Mouse (Mus musculus) R1 (cell line): ENCODE results near the gene Ttc39b.

Experiments used
- DNase-seq: peaks from one replicate; pipeline ENCODE4 v3.0.0-alpha.2; 2018; ENCODE audit warnings: low read depth, low spot score

The Ttc39b gene

DNA sequence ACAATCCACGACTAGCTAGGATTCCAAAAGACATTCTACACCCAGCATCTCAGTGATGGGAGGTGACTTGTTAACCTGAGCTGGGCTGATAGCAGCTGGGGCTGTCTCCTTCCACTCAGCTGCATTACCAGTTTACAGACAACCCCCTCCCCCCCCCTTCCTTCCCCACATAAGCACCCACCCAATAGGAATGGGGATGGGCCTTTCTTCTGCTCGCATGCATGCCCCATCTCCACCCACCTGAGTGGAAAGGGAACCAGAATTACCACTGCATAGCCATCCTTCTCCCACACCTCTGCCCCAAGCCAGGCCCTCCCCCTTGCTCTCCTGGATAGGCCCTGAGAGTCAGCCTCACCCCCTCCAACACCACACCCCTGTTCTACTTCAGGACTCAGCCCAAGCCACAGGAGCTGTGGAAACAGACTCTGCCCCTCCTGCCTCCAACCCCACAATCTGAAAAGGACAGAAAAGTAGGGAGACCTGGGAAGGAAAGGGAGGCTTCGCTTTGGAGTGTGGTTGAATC is 6.2 kb downstream of the Ttc39b start:
- peak; percentile 90 for DNase-seq

DNA sequence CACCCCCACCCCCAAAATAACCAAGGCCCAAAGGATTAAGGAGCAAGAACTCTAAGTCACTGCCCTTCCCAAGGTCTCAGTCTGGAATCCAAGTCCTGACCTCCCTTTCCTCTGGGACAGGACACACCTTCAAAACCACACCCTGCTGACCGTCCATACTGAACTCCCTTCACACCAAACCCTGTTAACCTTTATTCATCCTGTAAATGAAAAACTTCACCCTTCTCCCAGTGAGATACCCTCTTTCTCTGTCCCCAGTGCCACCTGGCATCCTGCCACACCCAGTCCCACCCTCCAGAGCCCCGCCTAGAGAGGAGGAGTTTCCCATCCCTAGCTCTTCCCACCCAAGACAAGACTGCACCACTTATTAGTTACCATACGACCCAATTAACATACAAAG is 7.3 kb downstream of the Ttc39b start:
- DNase-seq = peak; percentile 91

DNA sequence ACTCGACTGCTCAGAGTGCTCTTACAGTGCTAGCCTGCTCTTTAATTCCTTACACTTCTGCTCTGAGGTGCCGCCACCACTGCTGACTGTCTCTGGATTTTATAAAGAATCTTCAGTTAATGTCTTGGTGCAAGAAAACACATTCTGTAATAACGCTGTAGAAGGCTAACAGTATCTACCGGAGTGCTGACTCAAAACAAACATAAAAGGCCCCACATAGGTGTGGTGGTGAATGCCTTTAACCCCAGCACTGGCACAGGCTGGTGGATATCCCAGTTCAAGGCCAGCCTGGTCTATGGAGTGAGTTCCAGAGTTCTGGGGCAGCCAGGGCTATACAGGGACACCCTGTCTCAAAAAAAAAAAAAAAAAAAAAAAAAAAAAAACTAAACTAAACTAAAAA is 8.1 kb downstream of the Ttc39b start:
- no peak for DNase-seq

DNA sequence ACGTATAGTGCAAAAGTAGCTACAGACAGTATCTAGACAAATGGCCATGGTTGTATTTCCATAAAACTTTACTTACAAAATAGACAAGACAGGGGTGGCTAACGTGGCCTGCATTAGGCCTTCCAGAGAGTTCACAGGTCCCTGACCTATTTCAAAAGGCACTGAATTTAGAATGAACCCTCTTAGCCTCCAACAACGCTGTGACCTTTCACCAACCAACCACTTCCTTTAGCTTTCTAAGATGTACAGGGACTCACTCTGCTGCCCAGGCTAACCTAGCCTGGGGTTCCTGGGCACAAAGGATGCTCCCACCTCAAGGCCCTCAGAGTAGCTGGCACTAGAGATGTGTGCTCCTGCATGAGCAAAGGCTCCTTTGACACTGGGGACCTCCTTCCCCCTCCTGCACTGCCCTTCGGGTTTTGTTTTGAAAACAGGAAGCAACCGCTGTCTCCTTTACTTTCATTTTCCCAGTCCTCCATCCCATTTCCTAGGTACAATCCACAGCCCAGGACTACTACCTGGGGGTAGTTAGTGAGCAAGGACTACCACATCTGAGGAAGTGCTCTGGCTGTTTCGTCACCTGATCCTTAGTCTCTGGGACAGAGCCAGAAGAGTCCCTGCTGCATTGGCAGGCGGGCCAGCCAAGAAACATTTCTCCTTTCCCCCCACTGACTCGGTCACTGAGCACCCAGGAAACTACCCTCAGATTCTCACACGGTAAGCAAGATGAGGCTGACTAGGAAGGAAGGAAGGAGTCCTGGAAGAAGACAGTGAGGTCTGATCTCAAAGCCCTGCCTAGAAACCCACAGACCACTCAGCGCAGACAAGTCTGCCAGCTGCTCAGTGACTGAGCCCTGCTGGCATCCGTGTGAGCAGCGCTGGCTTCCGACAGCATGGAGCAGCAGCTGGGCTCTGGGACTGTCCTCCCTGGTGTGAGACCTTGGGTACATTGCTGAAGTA is 8.9 kb downstream of the Ttc39b start:
- DNase-seq = no peak

DNA sequence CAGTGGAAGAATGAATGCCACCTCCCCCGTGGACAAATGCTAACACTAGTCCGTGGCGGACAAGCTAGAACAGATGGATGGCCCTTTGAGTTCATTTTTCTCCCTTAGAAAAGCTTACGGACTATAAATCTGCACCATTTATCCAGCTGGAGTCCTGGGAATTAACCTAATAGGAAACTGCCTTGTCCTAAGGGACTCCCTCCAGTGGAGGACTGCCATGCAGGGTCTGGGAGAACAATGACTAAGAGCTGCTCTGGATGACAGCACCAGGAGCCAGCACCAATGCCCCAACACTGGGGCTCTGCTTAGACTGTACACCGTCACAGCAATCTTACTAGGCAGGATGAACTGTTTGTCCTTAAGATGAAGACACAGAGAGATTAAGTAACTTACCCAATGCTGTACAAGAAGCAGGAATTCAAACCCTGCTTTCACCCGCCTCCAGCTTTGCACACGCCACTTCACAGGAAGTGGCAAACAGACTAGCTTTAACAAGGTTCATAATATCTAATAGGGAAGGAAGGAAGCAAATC is 9.7 kb downstream of the Ttc39b start:
- DNase-seq = no peak

DNA sequence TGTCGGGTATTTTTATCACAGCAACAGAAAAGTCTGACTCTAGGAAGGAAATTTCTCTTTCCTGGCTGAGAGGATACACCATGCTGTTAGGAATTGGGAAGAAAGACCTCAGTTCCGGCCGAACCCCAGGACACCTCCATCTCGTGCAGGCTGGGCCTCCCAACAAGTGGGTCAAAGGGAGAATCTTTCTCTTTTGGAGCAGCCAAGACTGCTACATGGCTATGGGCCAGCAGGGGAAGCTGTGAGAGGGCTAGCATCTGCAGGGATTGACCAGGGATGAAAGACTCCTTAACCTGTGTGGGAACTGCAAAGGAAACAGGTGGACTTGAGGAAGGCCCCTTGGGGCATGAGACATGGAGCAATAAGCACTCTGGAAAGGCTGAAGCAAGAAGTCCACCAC is 11.7 kb downstream of the Ttc39b start:
- peak; percentile 93 for DNase-seq

DNA sequence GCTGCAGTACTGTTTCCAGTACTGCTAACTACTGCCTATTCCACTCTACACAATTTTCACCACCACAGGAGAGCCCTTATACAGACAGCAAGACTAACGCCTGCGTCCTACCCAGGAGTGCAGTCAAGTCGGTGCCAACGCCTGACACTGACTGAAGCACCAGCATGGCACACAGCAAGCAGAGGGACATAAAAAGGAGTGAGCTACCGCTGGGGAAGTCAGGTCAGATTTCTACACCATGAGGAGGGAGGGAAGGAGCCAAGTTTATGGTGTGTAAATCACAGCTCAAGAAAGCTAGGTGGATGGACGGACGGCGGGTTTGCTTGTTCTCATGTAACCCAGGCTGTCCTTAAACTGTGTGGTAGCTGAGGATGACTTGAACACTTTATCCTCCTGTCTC is 12.6 kb downstream of the Ttc39b start:
- DNase-seq = no peak

DNA sequence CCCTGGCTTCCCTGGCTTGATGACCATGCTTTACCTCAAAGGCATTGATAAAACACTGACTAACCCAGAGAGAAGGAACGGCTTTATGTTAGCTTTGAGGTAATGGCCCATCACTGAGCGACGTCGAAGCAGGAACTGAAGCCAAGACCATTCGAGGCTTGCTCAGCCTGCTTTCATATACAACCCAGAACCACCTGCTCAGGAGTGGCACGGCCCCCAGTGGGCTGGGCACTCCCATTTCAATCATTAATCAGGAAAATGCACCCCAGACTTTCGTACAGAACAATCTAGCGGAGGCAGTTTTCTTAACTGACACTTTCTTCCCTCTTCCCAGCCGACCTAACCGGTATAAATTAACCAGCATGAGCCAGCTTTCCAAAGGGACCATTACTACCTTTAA is 13.1 kb downstream of the Ttc39b start:
- no peak for DNase-seq

DNA sequence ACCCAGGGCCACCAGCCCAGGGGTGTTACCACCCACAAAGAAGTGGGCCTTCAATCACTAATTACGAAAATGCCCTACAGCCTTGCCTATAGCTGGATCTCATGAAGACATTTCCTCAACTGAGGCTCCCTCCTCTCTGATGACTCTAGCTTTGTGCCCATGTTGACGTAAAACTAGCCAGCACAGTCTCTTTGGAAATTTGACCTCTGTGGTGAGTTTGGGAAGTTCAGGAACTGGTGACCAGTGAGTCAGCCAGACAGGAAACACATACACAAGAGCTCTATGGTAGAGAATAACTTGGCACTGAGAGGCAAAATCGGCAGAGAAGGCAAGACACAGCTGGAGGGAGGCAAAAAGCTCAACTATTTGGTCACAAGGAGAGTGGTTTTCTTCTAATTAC is 15.1 kb downstream of the Ttc39b start:
- no peak for DNase-seq

DNA sequence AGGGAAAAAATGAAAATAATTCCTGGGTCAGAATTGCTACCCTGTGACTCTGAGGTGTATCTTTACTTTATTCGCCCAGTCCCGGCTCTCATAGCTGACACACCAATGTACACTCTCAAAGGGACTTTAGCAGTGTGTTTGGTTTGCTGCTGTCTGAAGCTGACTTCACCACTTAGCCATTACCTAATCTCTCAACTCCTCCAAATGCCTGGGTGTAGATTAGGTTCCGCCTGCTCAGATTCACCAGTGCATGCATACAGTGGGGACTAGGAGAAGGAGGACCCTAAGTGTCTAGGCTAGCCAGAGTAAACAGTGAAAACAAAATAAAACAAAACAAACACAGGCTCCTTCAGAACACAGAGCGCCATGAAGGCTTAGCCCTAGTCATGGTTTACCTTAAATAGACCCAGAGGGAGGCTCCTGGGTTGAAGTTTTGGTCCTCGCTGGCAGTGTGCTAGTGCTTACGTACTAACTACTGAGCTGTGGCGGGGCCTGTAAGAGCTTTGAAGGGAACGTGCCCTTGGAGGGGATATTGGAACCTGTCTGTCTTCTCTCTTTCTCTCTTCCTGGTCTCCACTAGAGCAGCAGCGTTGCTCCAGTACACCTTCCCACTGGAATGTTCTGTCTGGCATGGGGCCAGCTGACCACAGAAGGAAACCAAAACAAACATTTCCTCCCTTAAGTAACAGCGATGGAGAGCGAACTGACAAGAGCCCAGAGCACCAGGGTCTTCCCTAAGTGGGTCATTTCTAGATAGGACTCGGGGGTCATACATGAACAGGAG is 16.2 kb downstream of the Ttc39b start:
- no peak for DNase-seq

DNA sequence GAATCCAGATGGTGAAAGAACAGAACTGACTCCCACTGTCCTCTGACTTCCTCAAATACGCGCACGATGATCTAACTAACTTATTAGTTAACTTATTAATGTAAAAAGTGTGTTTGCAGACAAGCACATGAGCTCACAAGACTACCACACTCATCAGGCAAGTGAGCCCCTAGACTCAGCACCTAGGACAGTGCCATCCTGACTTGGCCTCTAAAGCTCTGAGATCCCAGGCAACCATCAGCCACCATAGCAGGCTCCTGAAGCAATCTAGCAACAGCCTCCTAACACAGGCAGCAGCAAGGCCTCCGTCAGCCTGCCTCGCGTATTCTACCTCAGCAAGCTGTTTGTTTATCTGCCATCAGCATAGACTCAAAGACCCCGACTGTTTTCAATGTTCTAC is 17.2 kb downstream of the Ttc39b start:
- DNase-seq = peak; percentile 77

DNA sequence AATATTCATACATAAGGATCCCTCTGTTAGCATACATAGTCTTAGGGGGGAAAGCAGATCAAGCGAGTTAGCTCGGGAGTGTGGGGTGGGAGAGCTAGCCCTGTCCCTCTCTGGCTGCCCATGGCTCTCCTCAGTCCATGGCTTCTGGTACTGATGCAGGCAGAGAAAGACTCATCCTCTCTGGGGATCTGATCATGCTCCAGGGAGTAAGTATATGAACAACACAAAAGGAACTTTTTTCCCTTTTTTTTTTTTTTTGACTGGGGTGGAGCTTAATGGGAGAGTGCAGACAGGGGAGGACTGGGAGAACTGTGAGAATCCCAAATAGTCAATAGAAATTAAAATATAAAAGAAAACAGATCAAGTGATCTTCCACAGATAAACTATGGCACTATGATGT is 19.0 kb downstream of the Ttc39b start:
- no peak for DNase-seq

DNA sequence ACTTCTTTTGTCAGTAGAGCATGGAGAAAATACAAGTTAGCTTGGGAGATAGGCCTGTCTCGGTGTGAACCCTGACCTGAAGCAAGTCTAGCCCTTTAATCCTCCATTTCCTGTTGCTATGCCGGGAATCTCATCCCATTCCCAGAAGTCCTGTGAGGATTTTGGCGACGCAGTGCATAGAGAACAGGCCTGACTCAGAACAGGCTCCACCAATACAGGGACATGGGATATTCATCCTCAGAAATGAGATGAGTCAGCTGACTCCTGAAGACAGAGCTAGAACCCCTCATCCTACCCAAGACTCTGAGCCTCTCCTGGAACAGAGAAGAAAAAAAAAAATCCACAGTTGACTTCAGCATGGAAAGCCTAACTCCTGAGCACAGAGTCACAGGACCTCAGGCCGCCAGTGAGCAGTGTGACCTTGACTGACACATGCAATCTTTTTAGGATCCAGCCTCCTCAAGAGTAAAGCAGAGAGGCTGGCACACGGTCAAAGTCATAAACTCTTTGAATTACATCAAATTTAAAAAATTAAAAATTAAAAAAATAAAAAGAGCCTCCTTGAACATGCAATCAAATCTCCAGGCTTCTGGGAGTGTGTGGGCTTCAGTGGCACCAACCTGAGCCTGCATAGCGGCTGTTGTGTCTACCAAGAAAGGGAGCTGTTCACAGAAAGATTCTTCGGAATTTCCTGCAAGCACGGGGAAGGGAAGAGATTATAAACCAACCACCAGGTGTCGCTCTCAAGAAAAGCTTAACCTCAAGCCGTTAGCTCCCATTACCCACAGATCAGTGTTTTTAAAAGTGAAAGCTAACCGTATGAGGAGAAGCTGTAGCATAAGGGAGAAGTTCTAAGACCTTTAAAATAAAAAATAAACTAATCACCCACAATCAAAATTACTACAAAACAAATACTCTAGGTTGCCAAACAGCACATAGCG is 20.9 kb downstream of the Ttc39b start:
- DNase-seq = peak; percentile 94

DNA sequence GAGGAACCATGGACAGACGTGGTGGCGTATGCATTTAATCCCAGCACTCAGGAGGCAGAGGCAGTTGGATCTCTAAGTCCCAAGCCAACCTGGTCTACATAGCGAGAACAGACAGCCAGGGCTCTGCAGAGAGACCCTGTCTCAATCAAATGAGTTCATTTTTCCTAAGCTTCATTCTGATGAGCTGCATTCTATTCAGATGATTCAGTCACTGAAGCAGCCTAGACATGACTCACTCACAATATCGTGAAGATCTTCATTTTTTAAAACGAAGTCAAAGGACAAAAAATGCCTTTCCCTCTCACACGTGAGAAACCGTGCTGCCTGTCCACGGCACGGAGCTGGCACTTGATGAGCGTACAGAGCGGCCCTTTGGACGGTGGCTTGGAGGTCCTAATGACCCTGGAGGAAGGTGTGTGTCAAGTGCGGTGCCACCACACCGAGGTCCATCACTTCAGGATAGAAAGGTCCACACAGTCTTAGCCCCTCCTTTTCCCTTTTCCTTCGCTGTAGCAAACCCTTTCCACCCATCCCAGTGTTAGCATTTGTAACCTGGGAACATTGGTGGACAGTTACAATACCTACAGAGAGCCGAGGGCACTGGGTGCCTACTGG is 21.8 kb downstream of the Ttc39b start:
- DNase-seq = no peak

DNA sequence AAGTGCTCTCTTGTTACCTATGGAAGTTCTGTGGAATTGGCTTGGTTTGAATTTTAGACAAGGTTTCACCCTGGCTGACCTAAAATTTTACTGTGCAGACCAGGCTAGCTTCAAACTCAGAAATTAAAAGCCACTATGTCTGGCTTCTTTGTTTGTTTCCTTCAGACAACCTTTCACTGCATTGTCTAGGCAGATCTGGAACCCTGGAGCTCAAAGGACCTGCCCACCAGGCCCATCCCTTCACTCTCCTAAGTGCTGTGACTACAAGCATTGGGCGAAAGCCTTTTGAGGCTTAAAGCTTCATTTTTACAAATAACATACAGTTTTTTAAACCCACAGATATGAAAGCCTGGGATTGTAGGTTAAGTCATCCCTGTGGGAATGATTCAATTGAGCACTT is 22.3 kb downstream of the Ttc39b start:
- DNase-seq = peak; percentile 64

DNA sequence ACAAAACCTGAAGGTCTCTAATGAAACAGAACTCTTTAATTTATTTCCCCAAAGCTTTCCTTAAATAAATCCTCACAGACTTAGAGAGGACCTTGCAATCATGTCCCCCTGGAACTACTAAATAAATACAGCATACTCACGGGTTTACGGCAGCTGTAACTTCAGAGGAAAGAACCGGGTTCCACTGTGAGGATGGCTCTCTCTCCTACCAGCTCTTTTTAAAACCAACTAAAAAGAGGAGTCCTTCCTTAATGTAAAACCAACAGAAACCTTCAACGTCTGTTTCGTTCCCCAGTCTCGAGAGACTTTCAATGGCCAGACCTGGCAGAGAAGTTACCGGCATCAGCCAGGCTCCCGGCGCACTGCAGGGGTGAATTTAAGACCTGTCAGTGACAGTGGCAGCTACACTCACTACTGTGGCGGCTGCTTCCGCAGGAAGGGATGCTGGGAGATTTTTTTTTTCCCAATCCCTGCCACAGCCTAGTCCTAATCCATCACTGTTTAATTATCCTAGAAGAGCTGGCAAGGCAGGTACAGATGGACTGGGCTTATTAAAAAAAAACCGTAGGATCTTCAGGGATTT is 39.2 kb downstream of the Ttc39b start:
- no peak for DNase-seq

DNA sequence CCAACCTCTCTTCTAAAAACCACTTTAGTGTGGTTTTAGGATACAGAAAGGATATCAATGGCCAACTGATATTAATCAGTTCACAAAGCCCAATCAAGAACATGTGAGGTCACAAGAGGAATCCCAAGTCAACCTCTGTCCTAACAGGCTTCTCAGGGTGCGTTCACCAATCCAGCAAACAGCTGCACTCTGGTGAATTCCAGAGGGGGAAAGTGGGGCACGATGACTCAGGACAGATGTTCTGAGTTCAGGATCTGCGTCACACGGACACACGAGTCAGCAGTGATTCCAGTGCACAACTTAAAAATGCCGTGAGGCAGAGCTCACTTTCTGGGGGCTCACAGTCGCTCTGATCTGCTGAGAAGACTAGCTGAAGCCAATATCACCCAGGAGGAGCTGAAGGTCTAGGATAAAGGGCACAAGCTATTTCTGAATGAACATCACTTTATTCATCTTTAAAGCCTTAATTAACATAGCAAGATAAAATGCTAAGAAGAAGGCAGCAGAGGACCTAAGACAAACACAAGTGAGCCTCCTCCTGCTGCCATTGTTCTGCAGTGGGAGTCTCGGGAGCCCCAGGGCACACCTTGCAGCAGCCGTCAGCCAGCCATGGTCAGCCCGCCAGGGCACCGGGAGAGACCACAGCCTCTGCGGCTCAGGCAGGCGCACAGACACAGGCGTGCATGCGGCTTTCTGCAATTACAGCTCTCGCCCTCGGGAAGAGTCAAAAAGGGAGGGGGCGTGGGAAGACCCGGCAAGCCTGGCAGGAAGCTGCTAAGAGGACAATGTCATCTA is 39.9 kb downstream of the Ttc39b start:
- DNase-seq = no peak

DNA sequence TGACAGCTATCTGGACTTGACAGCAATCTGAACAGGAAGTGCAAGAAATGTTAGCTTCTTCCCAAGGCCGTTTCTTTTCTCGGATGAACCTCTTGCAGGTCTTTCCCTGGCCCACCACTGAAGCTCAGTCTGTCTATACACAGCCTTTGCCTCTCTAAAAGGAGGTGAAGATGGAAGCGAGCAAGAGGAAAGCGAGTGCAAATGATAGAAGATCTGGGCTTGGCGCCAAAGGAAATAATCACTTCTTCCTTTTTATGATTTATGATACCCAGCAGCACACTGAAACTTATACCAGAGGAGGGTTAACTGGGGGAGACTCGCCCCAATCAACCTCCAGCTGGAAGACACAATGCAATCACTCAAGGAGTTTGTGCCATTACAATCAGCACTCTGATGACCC is 41.6 kb downstream of the Ttc39b start:
- DNase-seq = no peak

DNA sequence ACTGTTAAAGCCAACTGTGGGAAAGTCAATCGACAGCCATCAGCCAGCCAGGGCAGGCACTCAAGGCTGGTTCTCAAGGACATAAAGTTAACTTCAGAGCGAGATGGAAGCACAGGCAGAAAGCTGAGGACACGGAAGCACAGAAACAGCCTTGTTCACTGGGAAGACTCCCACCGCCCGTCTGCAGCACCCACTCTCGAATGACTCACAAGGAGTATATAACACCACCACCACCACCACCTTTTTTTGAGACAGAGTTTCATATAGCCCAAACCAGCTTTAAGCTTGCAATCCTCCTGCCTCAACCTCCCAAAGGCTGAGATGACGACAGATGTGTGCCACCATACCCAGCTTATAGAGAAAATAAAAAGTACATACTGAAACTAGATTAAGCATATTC is 44.8 kb downstream of the Ttc39b start:
- no peak for DNase-seq

DNA sequence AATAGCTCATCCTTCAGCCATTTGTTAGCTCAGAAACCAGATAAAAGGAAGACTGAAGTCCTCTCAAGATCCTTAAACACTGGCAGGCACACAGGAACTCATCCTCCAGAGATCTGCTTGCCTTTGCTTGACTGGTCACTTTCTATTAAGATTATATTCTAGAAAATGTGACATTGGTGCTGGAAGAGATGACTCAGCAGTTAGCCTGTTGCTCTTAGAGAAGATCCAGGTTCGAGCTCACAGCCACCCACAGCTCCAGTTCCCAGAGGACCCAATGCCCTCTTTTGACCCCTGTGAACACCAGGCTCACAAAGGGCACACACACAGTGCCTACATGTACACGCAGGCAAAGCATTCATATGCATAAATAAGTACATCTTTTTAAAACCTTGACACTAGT is 49.8 kb downstream of the Ttc39b start:
- no peak for DNase-seq
